Mouse (Mus musculus) spleen, adult 2 months (tissue): ENCODE data around the gene Rnf144a. TPM values are rescaled to one million over a fixed set of nuclear protein-coding genes. Genes with fewer than 3 reads are reported as not detected.
A peak's percentile ranks its signal among the peaks of the same experiment; 100 is the strongest.

ENCODE experiments used
- DNase-seq, 2 experiments: peaks; one replicate each; pipeline versions ENCODE4 v3.0.0 to v3.0.0-alpha.2; 2012 to 2021; ENCODE audit warnings: low spot score in 2 of 2, low read depth in 1 of 2
- H3K27ac ChIP-seq: fragments of 200-500 bp; 2 replicates; pipeline ENCODE4 v1.5.1; 2012; ENCODE audit warnings: low read length, inconsistent platforms; ENCODE audit not compliant: insufficient read depth
- H3K27me3 ChIP-seq: fragments of 200-500 bp; 2 replicates; pipeline ENCODE4 v1.6.1; 2012; ENCODE audit warnings: mild to moderate bottlenecking, moderate library complexity, low read length, inconsistent platforms; ENCODE audit not compliant: control insufficient read depth, insufficient read depth
- H3K36me3 ChIP-seq: fragments of 200-500 bp; 2 replicates; pipeline ENCODE4 v1.6.1; 2012; ENCODE audit warnings: mild to moderate bottlenecking, low read length, inconsistent platforms; ENCODE audit not compliant: control insufficient read depth, insufficient read depth
- H3K4me1 ChIP-seq: fragments of 200-500 bp; 2 replicates; pipeline ENCODE4 v1.6.1; 2011; ENCODE audit warnings: inconsistent platforms; ENCODE audit not compliant: control insufficient read depth, insufficient read depth, insufficient read length
- H3K4me3 ChIP-seq: fragments of 200-500 bp; 2 replicates; pipeline ENCODE4 v1.5.1; 2011; ENCODE audit warnings: mild to moderate bottlenecking, inconsistent platforms; ENCODE audit not compliant: insufficient read depth, insufficient read length; ENCODE audit errors: extremely low read depth
- CTCF ChIP-seq: fragments of 200-500 bp; IDR thresholded peaks from 2 replicates; pipeline ENCODE4 v1.5.1; 2011; ENCODE audit warnings: mild to moderate bottlenecking, inconsistent platforms; ENCODE audit not compliant: insufficient read depth, insufficient read length, insufficient replicate concordance; ENCODE audit errors: extremely low read depth
- POLR2A ChIP-seq: fragments of 200-500 bp; IDR thresholded peaks from 2 replicates; pipeline ENCODE4 v1.6.1; 2011; ENCODE audit warnings: low read depth, low read length, inconsistent platforms
- WGBS: fragments of 180-500 bp; shearing (Covaris S2); methylation state at CpG from one replicate; pipeline ENCODE4 v1.1.7; 2018; 5-methylcytosine and 5-hydroxymethylcytosine counted together
- polyA plus RNA-seq: library from polyadenylated mRNA; depleted of rRNA; stranded (reverse); fragments of >200 nt; gene quantifications from 2 replicates; pipeline ENCODE4 v1.2.3, GENCODE M21; 2012; rRNA removed

Rnf144a gene
- polyA plus RNA-seq, result 15.8 and 17.7 TPM in 2 replicates

GRCm38 (mm10) chr12:26415104-26415771 lies at the start of gene Rnf144a:
TSS of gene Rnf144a (minus strand) at chr12:26415254.
- no peaks in the 10 kb centered on the region for H3K27me3 ChIP-seq
- H3K4me3 ChIP-seq, result peak within 1 kb of the TSS; percentile 88
- DNase-seq, result peak; percentile 61 to 89
- TF ChIP-seq POLR2A, result no peak
- TF ChIP-seq CTCF, result peak; percentile 90
- peaks cover 19% of the 10 kb centered on the region for H3K4me1 ChIP-seq
- H3K36me3 ChIP-seq, result no peaks in the 10 kb centered on the region
- WGBS, result 2% methylated on average over 45 of the region's 45 CpGs
- peak within 1 kb of the TSS; percentile 50; the same call in 1 of the 2 replicates for H3K27ac ChIP-seq

GRCm38 (mm10) chr12:26460091-26460490 lies 45.0 kb upstream of the Rnf144a start:
- DNase-seq, result no peak
- Histone ChIP-seq H3K27me3 (no peaks in the 10 kb centered on the region), H3K4me1 (peaks cover 22% of the 10 kb centered on the region; the same call in 1 of the 2 replicates), H3K27ac (peak overlapping the region; percentile 56; the same call in 1 of the 2 replicates), H3K36me3 (no peaks in the 10 kb centered on the region), H3K4me3 (no peak overlapping the region)
- TF ChIP-seq CTCF, result no peak
- no peak for TF ChIP-seq POLR2A
- 6% methylated on average over 2 of the region's 2 CpGs for WGBS

- no peaks in the 10 kb centered on the region for H3K36me3 ChIP-seq
- TF ChIP-seq CTCF (no peak), POLR2A (no peak)
- peak; percentile 76 to 87 for DNase-seq
- peaks cover 25% of the 10 kb centered on the region; the same call in 1 of the 2 replicates for H3K4me1 ChIP-seq
- no peaks in the 10 kb centered on the region for H3K27me3 ChIP-seq
- 15% methylated on average over 13 of the region's 13 CpGs for WGBS
- H3K4me3 ChIP-seq, result peak within 1 kb of the TSS; percentile 29
- peak within 1 kb of the TSS; percentile 35 for H3K27ac ChIP-seq
Measured at GRCm38 (mm10) chr12:26456028-26456698, 41.1 kb upstream of the Rnf144a start, which contains the start of gene Rsad2. TSS of gene Rsad2 (minus strand) at chr12:26456452.

- no peak overlapping the region for H3K27ac ChIP-seq
- 67% methylated on average over 5 of the region's 5 CpGs for WGBS
Measured at GRCm38 (mm10) chr12:26454682-26455081, 39.6 kb upstream of the Rnf144a start.

GRCm38 (mm10) chr12:26452951-26453350 lies 37.9 kb upstream of the Rnf144a start:
- 19% methylated on average over 4 of the region's 4 CpGs for WGBS
- no peaks in the 10 kb centered on the region for H3K27me3 ChIP-seq
- TF ChIP-seq POLR2A, result no peak
- peaks cover 14% of the 10 kb centered on the region; the same call in 1 of the 2 replicates for H3K4me1 ChIP-seq
- H3K36me3 ChIP-seq, result no peaks in the 10 kb centered on the region
- no peak for DNase-seq
- no peak overlapping the region for H3K27ac ChIP-seq
- no peak overlapping the region for H3K4me3 ChIP-seq

More at GRCm38 (mm10) chr12:26454682-26455081, 39.6 kb upstream of the Rnf144a start:
- H3K27me3 ChIP-seq, result no peaks in the 10 kb centered on the region
- DNase-seq, result no peak
- peaks cover 17% of the 10 kb centered on the region; the same call in 1 of the 2 replicates for H3K4me1 ChIP-seq
- no peaks in the 10 kb centered on the region for H3K36me3 ChIP-seq
- no peak overlapping the region for H3K4me3 ChIP-seq
- TF ChIP-seq POLR2A, result no peak
- no peak for TF ChIP-seq CTCF

- no peaks in the 10 kb centered on the region for H3K36me3 ChIP-seq
- DNase-seq, result no peak
- TF ChIP-seq CTCF (no peak), POLR2A (no peak)
- H3K4me1 ChIP-seq, result peaks cover 9% of the 10 kb centered on the region; the same call in 1 of the 2 replicates
- H3K27me3 ChIP-seq, result no peaks in the 10 kb centered on the region
- 9% methylated on average over 1 of the region's 1 CpGs for WGBS
- H3K27ac ChIP-seq, result no peak overlapping the region
- H3K4me3 ChIP-seq, result no peak overlapping the region
Measured at GRCm38 (mm10) chr12:26451150-26451549, 36.1 kb upstream of the Rnf144a start.

- TF ChIP-seq POLR2A, result no peak
- no peak for TF ChIP-seq CTCF
- H3K4me1 ChIP-seq, result peaks cover 3% of the 10 kb centered on the region; the same call in 1 of the 2 replicates
- no peaks in the 10 kb centered on the region for H3K27me3 ChIP-seq
- H3K4me3 ChIP-seq, result no peak overlapping the region
- 90% methylated on average over 2 of the region's 2 CpGs for WGBS
- H3K27ac ChIP-seq, result no peak overlapping the region
- no peaks in the 10 kb centered on the region for H3K36me3 ChIP-seq
- no peak for DNase-seq
Measured at GRCm38 (mm10) chr12:26449483-26449882, 34.4 kb upstream of the Rnf144a start.
